Mouse (Mus musculus) megakaryocyte, embryonic 14.5 days (primary cell): ENCODE results near the gene Gm28047. TPM values are rescaled to one million over a fixed set of nuclear protein-coding genes. Genes with fewer than 3 reads are reported as not detected.

Experiments
- H3K27me3 ChIP-seq: replicated peaks from 2 replicates; pipeline ENCODE3; 2012; ENCODE audit warnings: inconsistent platforms
- H3K36me3 ChIP-seq: replicated peaks from 2 replicates; pipeline ENCODE3; 2012; ENCODE audit warnings: low read length, inconsistent platforms, mixed read lengths
- H3K4me1 ChIP-seq: 2 replicates; pipeline ENCODE4 v1.6.1; 2012; ENCODE audit warnings: inconsistent platforms
- H3K4me3 ChIP-seq: replicated peaks from 2 replicates; pipeline ENCODE3; 2012; ENCODE audit warnings: moderate library complexity, mild to moderate bottlenecking, inconsistent platforms
- H3K9me3 ChIP-seq: 2 replicates; pipeline ENCODE4 v1.6.1; 2012; ENCODE audit warnings: inconsistent platforms
- FLI1 ChIP-seq: IDR thresholded peaks from 2 replicates; pipeline ENCODE4 v1.6.1; 2012; ENCODE audit warnings: low read length, inconsistent platforms, mixed read lengths
- GATA1 ChIP-seq: IDR thresholded peaks from 3 replicates; pipeline ENCODE4 v1.6.1; 2012; ENCODE audit warnings: mixed read lengths, low read length, inconsistent platforms, borderline replicate concordance
- polyA plus RNA-seq: library from polyadenylated mRNA; stranded (reverse); fragments of >175 nt; gene quantifications from 2 replicates; pipeline ENCODE4 v1.2.3, GENCODE M21; 2012; ENCODE audit warnings: low replicate concordance; ENCODE audit not compliant: insufficient read depth

Gene Gm28047
- polyA plus RNA-seq, 1 experiment = not detected

GRCm38 (mm10) chr15:102528396-102528795 is 96.5 kb downstream of the Gm28047 start:
- TF ChIP-seq FLI1 = no peak
- no peak for TF ChIP-seq GATA1
- peaks cover 94% of the 10 kb centered on the region for H3K36me3 ChIP-seq
- no peak overlapping the region for H3K4me3 ChIP-seq
- peaks cover 62% of the 10 kb centered on the region for H3K4me1 ChIP-seq
- H3K9me3 ChIP-seq = no peaks in the 10 kb centered on the region
- H3K27me3 ChIP-seq = no peaks in the 10 kb centered on the region

- H3K9me3 ChIP-seq = no peaks in the 10 kb centered on the region
- H3K36me3 ChIP-seq = peaks cover 92% of the 10 kb centered on the region
- TF ChIP-seq FLI1 (no peak), GATA1 (no peak)
- no peak overlapping the region for H3K4me3 ChIP-seq
- peaks cover 62% of the 10 kb centered on the region for H3K4me1 ChIP-seq
- no peaks in the 10 kb centered on the region for H3K27me3 ChIP-seq
These were observed 96.9 kb downstream of the Gm28047 start for GRCm38 (mm10) chr15:102527936-102528335.

DNA sequence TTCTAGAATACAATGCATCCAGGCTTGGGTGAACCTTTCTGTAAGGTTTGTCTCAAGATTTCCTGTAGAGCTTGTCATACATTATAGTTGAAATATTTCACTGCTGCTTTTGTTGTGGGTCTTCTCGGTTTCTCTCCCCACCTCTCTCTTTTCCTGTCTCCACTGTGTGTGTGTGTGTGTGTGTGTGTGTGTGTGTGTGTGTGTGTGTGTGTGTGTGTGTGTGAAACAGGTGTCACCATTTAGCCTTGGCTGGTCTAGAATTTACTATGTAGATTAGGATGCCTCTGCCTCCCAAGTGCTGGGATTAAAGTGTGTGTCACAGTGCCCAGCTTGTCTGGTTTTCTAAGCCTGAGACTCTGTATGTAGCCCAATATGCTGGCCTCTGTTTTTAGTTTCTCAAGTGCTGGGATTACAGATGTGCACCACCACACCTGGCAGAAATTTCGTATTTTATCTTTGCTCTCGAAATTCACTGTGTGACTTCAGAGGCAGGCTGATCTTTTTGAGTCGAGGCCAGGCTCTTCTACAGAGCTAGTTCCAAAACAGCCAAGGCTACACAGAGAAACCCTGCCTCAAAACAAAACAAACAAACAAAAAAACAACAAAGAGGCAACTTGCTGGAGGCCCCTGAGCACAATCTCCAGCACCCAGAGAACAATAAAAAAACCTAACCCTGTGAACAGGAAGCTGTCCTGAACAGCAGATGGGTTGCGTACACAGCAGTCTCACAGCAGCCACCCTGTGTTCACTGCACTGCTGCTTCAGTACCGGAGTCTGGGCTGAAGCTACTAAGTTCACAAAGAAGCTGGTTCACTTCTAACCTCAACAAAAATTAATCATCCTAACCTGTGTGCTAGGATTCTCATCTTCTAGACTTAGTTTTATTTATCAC is 98.5 kb downstream of the Gm28047 start:
- Histone ChIP-seq H3K36me3 (peaks cover 92% of the 10 kb centered on the region), H3K9me3 (no peaks in the 10 kb centered on the region), H3K27me3 (no peaks in the 10 kb centered on the region), H3K4me1 (peaks cover 75% of the 10 kb centered on the region), H3K4me3 (no peak overlapping the region)
- TF ChIP-seq GATA1 (no peak), FLI1 (no peak)

- Histone ChIP-seq H3K4me1 (peaks cover 77% of the 10 kb centered on the region), H3K27me3 (no peaks in the 10 kb centered on the region), H3K36me3 (peaks cover 86% of the 10 kb centered on the region), H3K4me3 (no peak within 1 kb of the TSS), H3K9me3 (no peaks in the 10 kb centered on the region)
- TF ChIP-seq FLI1 (no peak), GATA1 (no peak)
These were observed 99.9 kb downstream of the Gm28047 start, which contains the start of gene Npff for GRCm38 (mm10) chr15:102524892-102525485. TSS of gene Npff (minus strand) at chr15:102524942.

- peaks cover 54% of the 10 kb centered on the region for H3K36me3 ChIP-seq
- TF ChIP-seq GATA1 (no peak), FLI1 (no peak)
- no peaks in the 10 kb centered on the region for H3K27me3 ChIP-seq
- H3K9me3 ChIP-seq = no peaks in the 10 kb centered on the region
- H3K4me1 ChIP-seq = peaks cover 71% of the 10 kb centered on the region
- peak overlapping the region; percentile 73 for H3K4me3 ChIP-seq
These were observed 103.4 kb downstream of the Gm28047 start for GRCm38 (mm10) chr15:102521480-102521879.

GRCm38 (mm10) chr15:102520416-102520815 is 104.5 kb downstream of the Gm28047 start:
- TF ChIP-seq FLI1 (no peak), GATA1 (no peak)
- Histone ChIP-seq H3K36me3 (peaks cover 45% of the 10 kb centered on the region), H3K27me3 (no peaks in the 10 kb centered on the region), H3K4me1 (peaks cover 77% of the 10 kb centered on the region), H3K4me3 (peak overlapping the region; percentile 95), H3K9me3 (no peaks in the 10 kb centered on the region)

GRCm38 (mm10) chr15:102519211-102520141 is 105.4 kb downstream of the Gm28047 start:
- Histone ChIP-seq H3K9me3 (no peaks in the 10 kb centered on the region), H3K27me3 (no peaks in the 10 kb centered on the region), H3K4me1 (peaks cover 67% of the 10 kb centered on the region), H3K36me3 (peaks cover 35% of the 10 kb centered on the region), H3K4me3 (peak overlapping the region; percentile 95)
- TF ChIP-seq FLI1 (no peak), GATA1 (no peak)

- TF ChIP-seq FLI1 = no peak
- no peak for TF ChIP-seq GATA1
- peaks cover 61% of the 10 kb centered on the region for H3K4me1 ChIP-seq
- peak overlapping the region; percentile 95 for H3K4me3 ChIP-seq
- H3K9me3 ChIP-seq = no peaks in the 10 kb centered on the region
- peaks cover 29% of the 10 kb centered on the region for H3K36me3 ChIP-seq
- H3K27me3 ChIP-seq = no peaks in the 10 kb centered on the region
These were observed 106.0 kb downstream of the Gm28047 start for GRCm38 (mm10) chr15:102518859-102519201.
